Mouse (Mus musculus): ENCODE results near the gene Lhx2.

Lhx2 gene

GRCm38 (mm10) chr2:38359186-38359585, 20.1 kb downstream of the Lhx2 start:
- DNase-seq (ENCODE audit: extremely low read depth, low read depth, low spot score) = no peak

- no peak for DNase-seq (ENCODE audit: extremely low read depth, low read depth, low spot score)
Observed at GRCm38 (mm10) chr2:38359811-38360210, 20.7 kb downstream of the Lhx2 start.

GRCm38 (mm10) chr2:38366222-38366621, 27.1 kb downstream of the Lhx2 start:
- DNase-seq (ENCODE audit: extremely low read depth, low read depth, low spot score) = no peak

DNA sequence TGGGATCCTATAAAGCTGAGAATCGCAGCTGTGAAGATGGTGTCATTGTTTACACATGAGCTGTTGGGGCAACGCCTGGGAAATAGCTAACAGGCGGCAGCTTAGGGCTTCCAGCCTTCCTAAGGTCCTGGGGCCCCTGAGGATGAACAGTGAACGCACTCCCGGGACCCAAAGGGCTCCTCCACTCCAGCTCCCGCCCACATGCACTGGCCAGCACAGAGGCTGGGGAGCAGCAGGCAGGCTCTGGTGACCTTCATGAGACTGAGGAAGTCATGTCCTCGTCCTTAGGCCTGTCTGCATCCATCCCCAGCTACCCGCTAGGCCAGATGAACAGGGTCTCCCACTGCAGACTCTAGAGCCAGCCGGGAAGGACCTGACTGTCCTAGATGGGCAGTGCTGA, 27.9 kb downstream of the Lhx2 start:
- DNase-seq (ENCODE audit: extremely low read depth, low read depth, low spot score) = no peak

GRCm38 (mm10) chr2:38367852-38368251, 28.8 kb downstream of the Lhx2 start:
- no peak for DNase-seq (ENCODE audit: extremely low read depth, low read depth, low spot score)

GRCm38 (mm10) chr2:38368746-38369330, 29.8 kb downstream of the Lhx2 start:
- no peak for DNase-seq (ENCODE audit: extremely low read depth, low read depth, low spot score)

- DNase-seq (ENCODE audit: extremely low read depth, low read depth, low spot score) = no peak
Observed at GRCm38 (mm10) chr2:38375606-38376304, 36.7 kb downstream of the Lhx2 start.

- DNase-seq (ENCODE audit: extremely low read depth, low read depth, low spot score) = no peak
Observed at GRCm38 (mm10) chr2:38377254-38377653, 38.2 kb downstream of the Lhx2 start.

GRCm38 (mm10) chr2:38378346-38378745, 39.3 kb downstream of the Lhx2 start:
- DNase-seq (ENCODE audit: extremely low read depth, low read depth, low spot score) = no peak

DNA sequence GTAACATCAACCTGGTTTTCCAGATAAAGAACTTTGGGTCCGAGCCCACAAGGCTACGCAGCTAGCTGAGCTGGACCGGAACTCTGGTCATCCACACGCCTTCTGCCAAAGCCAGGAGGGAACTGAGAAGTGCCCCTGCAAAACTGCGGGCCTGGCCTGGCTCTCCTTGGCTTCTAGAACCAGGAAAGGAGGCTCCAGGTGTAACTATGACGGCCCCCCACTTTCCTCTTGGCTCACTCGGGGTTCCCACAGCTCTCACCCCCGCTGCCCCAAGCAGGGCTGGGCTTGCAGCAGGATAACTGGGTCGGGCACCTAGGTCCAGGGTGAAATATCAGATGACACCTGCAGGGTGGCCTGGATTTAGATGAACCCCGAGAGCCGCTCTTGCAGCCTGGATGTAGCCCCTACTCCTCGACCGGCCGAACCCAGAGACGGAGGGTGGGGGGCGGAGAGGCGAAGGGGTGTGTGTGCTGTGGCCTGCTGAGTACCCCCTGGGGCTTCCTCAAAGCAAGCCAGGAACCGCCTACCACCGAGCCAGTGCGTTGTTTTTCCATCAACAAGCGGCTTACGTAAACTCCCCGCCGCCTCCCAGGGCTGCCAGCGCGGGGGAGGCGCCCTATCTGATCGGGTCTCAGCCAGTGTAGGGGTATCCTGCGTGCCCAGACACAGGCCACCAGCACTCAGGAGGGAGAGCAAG, 39.9 kb downstream of the Lhx2 start:
- DNase-seq (ENCODE audit: extremely low read depth, low read depth, low spot score) = no peak

DNA sequence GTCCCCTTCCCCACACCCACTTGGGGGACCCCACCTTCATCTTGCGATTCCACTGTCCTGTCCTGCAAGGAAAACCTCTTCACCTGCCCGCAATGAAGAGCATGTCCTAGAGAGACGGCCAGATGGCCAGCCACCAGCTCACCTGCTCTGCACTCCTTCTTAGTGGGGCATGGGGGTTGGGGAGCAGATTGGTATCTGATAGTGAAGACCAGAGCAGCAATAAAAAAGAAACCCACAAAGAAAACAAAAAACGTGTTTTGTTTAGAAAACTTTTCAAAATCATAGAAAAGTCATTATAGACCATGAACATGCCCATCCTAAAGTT, 40.4 kb downstream of the Lhx2 start:
- no peak for DNase-seq (ENCODE audit: extremely low read depth, low read depth, low spot score)

GRCm38 (mm10) chr2:38380136-38381083, 41.3 kb downstream of the Lhx2 start:
- no peak for DNase-seq (ENCODE audit: extremely low read depth, low read depth, low spot score)

- DNase-seq (ENCODE audit: extremely low read depth, low read depth, low spot score) = peak; percentile 62
Observed at GRCm38 (mm10) chr2:38387568-38388262, 48.6 kb downstream of the Lhx2 start.

GRCm38 (mm10) chr2:38394977-38395868, 56.1 kb downstream of the Lhx2 start:
- DNase-seq (ENCODE audit: extremely low read depth, low read depth, low spot score) = no peak

DNA sequence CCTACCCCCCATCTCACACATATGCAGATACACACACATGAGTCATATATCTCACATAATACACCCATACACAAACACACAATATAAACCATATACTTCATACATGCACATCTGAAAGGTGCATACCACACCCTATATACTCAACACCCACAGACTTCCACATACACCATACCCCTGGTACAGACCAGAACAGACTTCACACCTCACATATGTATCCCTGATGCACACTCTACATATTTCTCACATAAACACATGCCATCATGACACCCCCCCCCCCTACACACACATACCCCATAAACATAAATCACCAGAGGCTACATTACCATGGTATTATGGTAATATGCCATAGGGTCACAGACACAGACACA, 56.8 kb downstream of the Lhx2 start:
- DNase-seq (ENCODE audit: extremely low read depth, low read depth, low spot score) = no peak

DNA sequence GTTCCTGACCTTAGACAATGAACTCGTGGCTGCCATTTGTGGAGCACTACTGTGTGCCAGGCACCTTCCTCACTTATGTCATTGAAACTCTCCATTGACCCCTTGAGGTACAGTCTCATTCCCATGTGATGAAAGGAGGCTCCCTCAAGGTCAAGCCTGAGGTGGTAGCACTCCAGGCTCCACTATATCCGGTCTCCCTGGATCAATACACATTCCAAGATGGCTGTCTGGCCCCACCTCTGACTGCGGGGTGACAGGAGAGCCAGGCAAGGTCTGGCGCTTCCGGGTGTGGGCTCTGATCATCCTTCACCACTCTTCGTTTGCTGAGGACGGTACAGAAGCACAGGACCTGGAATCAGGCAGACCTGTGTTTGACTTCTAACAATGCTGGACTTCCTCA, 58.2 kb downstream of the Lhx2 start:
- DNase-seq (ENCODE audit: extremely low read depth, low read depth, low spot score) = no peak

DNA sequence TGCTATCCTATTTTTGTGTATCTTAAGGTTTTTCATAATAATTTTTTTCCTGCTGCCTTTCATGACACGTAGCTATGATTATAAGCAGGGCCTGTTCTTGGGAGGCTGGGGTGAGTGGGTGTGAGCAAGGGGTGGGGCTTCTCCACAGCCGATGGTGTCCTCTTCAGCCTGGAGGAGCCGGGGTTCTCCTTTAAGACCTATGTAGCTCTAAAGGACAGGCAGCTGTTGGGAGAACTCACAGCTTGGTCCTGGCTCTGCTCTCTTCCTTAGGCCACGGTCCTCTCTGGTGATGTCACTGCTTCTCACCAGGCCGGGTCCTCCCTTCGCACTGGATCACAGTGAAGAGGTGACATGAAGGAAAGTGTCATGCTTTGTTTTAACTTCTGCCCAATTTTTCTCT, 58.8 kb downstream of the Lhx2 start:
- DNase-seq (ENCODE audit: extremely low read depth, low read depth, low spot score) = no peak

- no peak for DNase-seq (ENCODE audit: extremely low read depth, low read depth, low spot score)
Observed at GRCm38 (mm10) chr2:38402611-38403010, 63.5 kb downstream of the Lhx2 start.

DNA sequence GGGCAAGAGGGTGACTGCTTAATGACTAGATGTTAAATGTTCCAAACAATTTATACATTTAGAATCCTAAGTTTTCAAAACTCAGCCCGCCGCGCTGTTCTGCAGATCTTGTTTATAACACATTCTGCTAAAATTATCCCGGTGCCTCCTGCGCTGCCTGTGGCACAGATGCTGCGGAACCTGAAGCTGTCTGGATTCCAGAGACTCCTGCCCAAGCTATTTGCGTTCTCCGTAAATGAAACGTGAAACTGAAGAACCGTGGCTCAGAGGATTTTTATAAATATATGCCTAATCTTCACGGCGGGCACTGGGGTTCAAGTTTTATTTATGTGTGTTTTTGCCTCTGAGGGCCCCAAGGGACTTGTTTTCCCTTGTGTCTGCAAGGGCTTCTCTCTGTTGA, 64.2 kb downstream of the Lhx2 start:
- no peak for DNase-seq (ENCODE audit: extremely low read depth, low read depth, low spot score)

All from fat pad, adult 2 months (tissue).